Mouse (Mus musculus) C2C12 (cell line): Measurements from ENCODE around the gene Pef1.

Experiments used
- CTCF ChIP-seq: IDR thresholded peaks from one replicate; pipeline ENCODE4 v1.5.1; 2011; ENCODE audit not compliant: control insufficient read depth, insufficient read depth, insufficient read length
- USF1 ChIP-seq: IDR thresholded peaks from one replicate; pipeline ENCODE4 v1.6.1; 2011; ENCODE audit warnings: low read depth, mild to moderate bottlenecking, control low read depth, moderate library complexity

GRCm38 (mm10) chr4:130053111-130053510, 49.2 kb upstream of the Pef1 start:
- TF ChIP-seq CTCF: no peak
- TF ChIP-seq USF1: no peak
